Mouse (Mus musculus): ENCODE data around the gene H6pd.

GRCm38 (mm10) chr4:150002021-150002528 is 6.7 kb downstream of the H6pd start:
- TF ChIP-seq POLR2A (IDR thresholded peaks at IDR 0.05; ENCODE audit: low read depth, low read length) (no peak), CTCF (IDR thresholded peaks at IDR 0.05; ENCODE audit: extremely low read depth, insufficient read length, insufficient replicate concordance, low read depth, low read length) (no peak)
